Mouse (Mus musculus) midbrain, embryonic 15.5 days (tissue): ENCODE measurements at regions not wholly inside any gene's neighbourhood (a gene's known extent, or its start where the extent isn't known, plus 50 kb on each side); places are given as distances from the start of the nearest gene placed in this dataset.

ENCODE experiments used
- ATAC-seq: fragments of 200-750 bp; cut with Nextera tagmentation; replicated peaks from 2 replicates; pipeline ENCODE4 v1.8.0; 2017; ENCODE audit warnings: moderate TSS enrichment
- H3K27ac ChIP-seq: fragments of 300-500 bp; sonication (generic); 2 replicates; pipeline ENCODE4 v1.5.1; 2015; ENCODE audit warnings: mild to moderate bottlenecking, inconsistent platforms
- H3K27me3 ChIP-seq: fragments of 300-500 bp; sonication (generic); replicated peaks from 2 replicates; pipeline ENCODE4 v1.6.1; 2015; ENCODE audit warnings: inconsistent platforms
- H3K36me3 ChIP-seq: fragments of 300-500 bp; sonication (generic); replicated peaks from 2 replicates; pipeline ENCODE4 v1.6.1; 2015; ENCODE audit warnings: inconsistent platforms
- H3K4me1 ChIP-seq: fragments of 300-500 bp; sonication (generic); 2 replicates; pipeline ENCODE4 v1.6.1; 2015; ENCODE audit warnings: inconsistent platforms
- H3K4me2 ChIP-seq: fragments of 300-500 bp; sonication (generic); 2 replicates; pipeline ENCODE4 v1.6.1; 2015; ENCODE audit warnings: inconsistent platforms, mild to moderate bottlenecking, moderate library complexity
- H3K4me3 ChIP-seq: fragments of 300-500 bp; sonication (generic); 2 replicates; pipeline ENCODE4 v1.5.1; 2015; ENCODE audit warnings: mild to moderate bottlenecking, inconsistent platforms
- H3K9ac ChIP-seq: fragments of 300-500 bp; sonication (generic); 2 replicates; pipeline ENCODE4 v1.6.1; 2015; ENCODE audit warnings: mild to moderate bottlenecking, inconsistent platforms
- H3K9me3 ChIP-seq: fragments of 300-500 bp; sonication (generic); 2 replicates; pipeline ENCODE4 v1.6.1; 2016; ENCODE audit warnings: inconsistent platforms
- WGBS: fragments of 180-500 bp; shearing (Covaris S2); methylation state at CpG from one replicate; pipeline ENCODE4 v1.1.7; 2015; ENCODE audit warnings: mixed read lengths; 5-methylcytosine and 5-hydroxymethylcytosine counted together

DNA sequence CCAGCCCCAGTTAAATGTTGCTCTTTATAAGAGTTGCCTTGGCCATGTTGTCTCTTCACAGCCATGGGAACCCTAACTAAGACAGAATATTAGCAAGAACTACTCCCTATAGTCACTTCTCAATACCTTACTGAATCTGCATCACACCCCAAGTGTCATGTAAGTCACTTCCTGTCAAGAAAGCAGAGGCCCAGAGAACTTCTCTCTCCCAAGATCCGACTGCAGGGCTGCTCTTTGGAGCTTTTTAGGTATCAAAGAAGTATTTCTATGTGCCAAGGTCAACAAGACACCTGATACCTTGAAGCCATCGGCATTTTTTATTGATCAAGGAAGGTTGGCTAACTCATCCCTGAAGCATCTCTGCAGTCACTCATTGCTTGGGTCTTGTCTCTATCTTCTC, 72.0 kb upstream of the Rap1b start:
- ATAC-seq = no peak
- no peaks in the 10 kb centered on the region for H3K27me3 ChIP-seq
- no peaks in the 10 kb centered on the region for H3K4me1 ChIP-seq
- H3K4me2 ChIP-seq = no peak overlapping the region
- 88% methylated on average over 2 of the region's 2 CpGs for WGBS
- no peaks in the 10 kb centered on the region for H3K36me3 ChIP-seq
- no peak overlapping the region for H3K4me3 ChIP-seq
- H3K9ac ChIP-seq = no peak overlapping the region
- H3K27ac ChIP-seq = no peak overlapping the region
- no peaks in the 10 kb centered on the region for H3K9me3 ChIP-seq

DNA sequence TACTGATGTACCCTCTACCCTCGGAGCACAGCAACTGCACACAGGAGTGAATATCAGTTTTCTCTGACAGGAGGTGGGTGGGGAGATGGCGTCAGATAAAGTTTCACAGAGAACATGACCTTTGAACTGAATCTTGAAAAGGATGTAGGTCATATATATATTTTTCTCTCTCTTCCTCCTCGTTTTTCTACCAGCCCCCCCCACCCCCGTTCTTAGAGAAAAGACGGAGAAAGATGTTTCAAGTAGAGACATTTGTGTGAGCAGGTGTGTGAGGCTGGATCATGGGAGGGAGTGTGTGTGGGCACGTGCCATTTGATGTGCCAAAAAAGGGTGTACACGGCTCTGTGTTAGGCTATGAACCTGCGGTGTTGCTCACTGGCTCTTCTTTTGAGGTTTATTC, 72.8 kb upstream of the Rap1b start:
- no peaks in the 10 kb centered on the region for H3K36me3 ChIP-seq
- no peak overlapping the region for H3K9ac ChIP-seq
- H3K4me2 ChIP-seq = no peak overlapping the region
- no peaks in the 10 kb centered on the region for H3K9me3 ChIP-seq
- ATAC-seq = no peak
- no peaks in the 10 kb centered on the region for H3K27me3 ChIP-seq
- WGBS = 84% methylated on average over 8 of the region's 8 CpGs
- no peak overlapping the region for H3K4me3 ChIP-seq
- no peaks in the 10 kb centered on the region for H3K4me1 ChIP-seq
- no peak overlapping the region for H3K27ac ChIP-seq

DNA sequence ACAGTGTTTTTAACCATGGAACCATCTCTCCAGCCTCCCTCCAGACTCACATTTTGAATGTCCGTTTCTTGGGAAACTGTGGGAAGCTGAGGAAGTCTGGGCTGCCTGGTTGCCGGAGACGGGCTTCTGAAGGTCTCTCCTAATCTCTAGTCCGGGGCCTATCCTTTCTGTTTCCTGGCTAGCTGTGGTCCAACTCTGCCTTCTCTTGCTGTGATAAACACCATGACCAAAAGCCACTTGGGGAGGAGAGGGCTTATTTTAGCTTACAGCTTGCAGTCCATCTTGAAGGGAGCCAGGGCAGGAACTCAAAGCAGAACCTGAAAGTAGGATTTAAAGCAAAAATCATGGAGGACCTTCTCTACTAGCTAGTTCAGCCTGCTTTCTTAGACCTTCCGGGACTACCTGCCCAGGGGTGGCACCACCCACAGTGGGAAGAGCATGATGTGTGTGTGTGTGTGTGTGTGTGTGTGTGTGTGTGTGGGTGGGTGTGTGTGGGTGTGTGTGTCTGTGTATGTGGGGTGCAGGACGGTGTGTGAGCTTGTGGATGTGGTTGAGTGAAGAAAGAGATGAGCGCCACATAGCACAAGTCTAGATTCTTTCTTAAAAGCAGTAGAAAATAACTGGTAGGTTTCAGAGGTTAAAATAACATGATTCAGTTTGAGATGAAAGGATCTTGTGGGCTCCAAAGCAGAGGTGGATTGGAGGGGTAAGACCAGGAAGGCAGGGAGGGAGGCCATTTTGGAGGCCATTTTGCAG, 73.5 kb upstream of the Rap1b start:
- no peak overlapping the region for H3K27ac ChIP-seq

DNA sequence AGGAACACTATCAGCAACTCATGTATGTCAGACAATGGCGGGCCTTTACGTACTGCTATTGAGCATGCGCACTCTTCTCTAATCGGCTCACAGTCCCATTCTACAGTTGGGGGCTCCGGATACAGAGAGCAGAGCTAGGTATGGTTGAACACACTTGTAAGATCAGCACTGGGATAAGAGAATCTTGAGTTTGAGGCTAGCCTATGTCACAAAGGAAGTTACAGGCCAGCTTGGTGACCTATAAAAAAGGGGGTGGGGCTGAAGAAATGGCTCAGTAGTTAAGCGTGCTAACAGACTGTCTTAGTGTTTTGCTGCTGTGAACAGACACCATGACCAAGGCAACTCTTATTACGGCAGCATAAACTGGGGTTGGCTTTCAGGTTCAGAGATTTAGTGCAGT, 79.4 kb upstream of the Rap1b start:
- no peak overlapping the region for H3K4me2 ChIP-seq
- no peaks in the 10 kb centered on the region for H3K36me3 ChIP-seq
- no peaks in the 10 kb centered on the region for H3K27me3 ChIP-seq
- H3K27ac ChIP-seq = no peak overlapping the region
- H3K4me1 ChIP-seq = no peaks in the 10 kb centered on the region
- no peak for ATAC-seq
- H3K4me3 ChIP-seq = no peak overlapping the region
- WGBS = 95% methylated on average over 7 of the region's 7 CpGs
- H3K9ac ChIP-seq = no peak overlapping the region
- H3K9me3 ChIP-seq = no peaks in the 10 kb centered on the region

More for the DNA sequence above, 73.5 kb upstream of the Rap1b start:
- WGBS = 90% methylated on average over 7 of the region's 7 CpGs
- Histone ChIP-seq H3K4me3 (no peak overlapping the region), H3K4me1 (no peaks in the 10 kb centered on the region), H3K36me3 (no peaks in the 10 kb centered on the region), H3K27me3 (no peaks in the 10 kb centered on the region), H3K9me3 (no peaks in the 10 kb centered on the region), H3K4me2 (no peak overlapping the region), H3K9ac (no peak overlapping the region)
- no peak for ATAC-seq

DNA sequence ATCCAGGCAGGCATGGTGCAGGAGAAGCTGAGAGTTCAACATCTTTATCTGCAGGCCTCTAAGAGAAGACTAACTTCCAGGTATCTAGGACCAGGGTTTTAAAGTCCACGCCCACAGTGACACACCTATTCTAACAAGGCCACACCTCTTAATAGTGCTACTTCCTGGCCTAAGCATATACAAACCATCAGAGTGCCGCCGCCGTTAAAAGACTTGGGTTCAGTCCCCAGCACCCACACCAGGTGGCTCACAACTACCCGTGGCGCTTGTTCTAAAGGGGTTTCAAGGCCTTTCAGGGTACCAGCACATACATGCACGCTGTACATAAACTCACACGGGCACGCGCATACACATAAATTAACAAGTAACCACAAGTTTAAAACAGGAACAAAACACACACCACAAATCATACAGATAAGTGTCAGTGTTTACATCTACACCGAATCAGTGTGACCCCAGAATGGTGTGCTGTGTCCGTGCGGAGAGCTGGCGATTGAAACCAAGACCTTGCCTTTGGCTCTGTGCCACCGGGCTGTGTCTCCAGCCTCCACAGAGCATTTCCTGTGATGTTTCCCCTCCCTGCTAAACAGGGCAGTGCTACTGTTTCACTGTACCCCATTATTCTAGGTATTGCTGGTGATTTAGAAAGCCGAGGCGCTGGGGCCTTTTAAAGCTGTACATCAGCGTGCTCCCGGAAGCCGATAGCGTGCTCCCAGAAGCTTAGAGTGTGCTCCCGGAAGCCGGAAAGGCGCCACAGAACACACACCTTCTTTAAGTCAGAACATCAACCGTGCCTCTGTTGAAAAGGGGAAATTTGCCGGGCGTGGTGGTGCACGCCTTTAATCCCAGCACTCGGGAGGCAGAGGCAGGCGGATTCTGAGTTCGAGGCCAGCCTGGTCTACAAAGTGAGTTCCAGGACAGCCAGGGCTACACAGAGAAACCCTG, 80.0 kb upstream of the Rap1b start:
- Histone ChIP-seq H3K36me3 (no peaks in the 10 kb centered on the region), H3K4me1 (no peaks in the 10 kb centered on the region), H3K27me3 (no peaks in the 10 kb centered on the region), H3K9me3 (no peaks in the 10 kb centered on the region), H3K4me3 (no peak overlapping the region), H3K27ac (no peak overlapping the region), H3K4me2 (no peak overlapping the region), H3K9ac (no peak overlapping the region)
- no peak for ATAC-seq
- 95% methylated on average over 31 of the region's 31 CpGs for WGBS

DNA sequence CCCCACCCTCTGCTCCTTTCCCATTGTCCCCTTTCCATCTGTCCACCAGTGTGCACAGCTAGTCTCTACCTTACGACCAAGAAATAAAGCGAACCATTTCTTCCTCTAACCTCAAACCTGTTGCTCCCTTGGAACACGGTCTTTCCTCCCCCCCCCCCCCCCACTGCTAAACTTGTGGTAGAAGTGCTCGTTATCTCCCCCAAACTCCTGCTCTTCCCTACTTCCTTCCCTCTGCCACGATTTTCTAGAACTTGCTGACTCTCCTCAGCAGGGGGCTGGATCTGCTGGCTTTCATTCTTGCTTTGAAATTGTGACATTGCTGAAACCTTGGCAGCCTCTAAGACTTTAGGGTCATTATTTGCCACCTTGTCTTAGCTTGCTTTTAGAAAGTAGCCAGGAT, 83.2 kb upstream of the Rap1b start:
- 60% methylated on average over 4 of the region's 5 CpGs for WGBS
- no peaks in the 10 kb centered on the region for H3K9me3 ChIP-seq
- no peak overlapping the region for H3K9ac ChIP-seq
- H3K4me2 ChIP-seq = no peak overlapping the region
- H3K36me3 ChIP-seq = no peaks in the 10 kb centered on the region
- H3K27me3 ChIP-seq = no peaks in the 10 kb centered on the region
- no peak overlapping the region for H3K4me3 ChIP-seq
- H3K4me1 ChIP-seq = no peaks in the 10 kb centered on the region
- ATAC-seq = no peak
- H3K27ac ChIP-seq = no peak overlapping the region

DNA sequence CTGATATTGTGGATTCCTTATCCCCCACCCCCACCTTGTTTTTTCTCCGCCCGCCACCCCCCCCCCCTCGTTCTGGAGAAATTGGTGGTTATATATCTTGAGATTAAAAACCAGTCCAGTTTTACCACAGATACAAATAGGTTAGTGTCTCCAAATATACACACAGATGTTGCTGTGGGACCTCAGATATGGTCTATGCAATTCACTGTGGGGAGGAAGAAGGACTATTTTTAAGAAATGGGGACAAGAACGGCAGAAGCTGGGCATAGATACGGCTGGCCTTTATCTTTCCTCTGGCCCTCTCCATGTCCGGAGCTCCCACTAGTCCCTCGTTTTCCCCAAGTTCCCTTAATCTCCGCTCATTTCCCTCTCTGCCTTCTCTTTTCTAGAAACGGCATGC, 89.0 kb upstream of the Rap1b start:
- 71% methylated on average over 9 of the region's 9 CpGs for WGBS
- H3K9me3 ChIP-seq = no peaks in the 10 kb centered on the region
- H3K27ac ChIP-seq = no peak overlapping the region
- no peak for ATAC-seq
- no peaks in the 10 kb centered on the region for H3K36me3 ChIP-seq
- H3K4me3 ChIP-seq = no peak overlapping the region
- no peak overlapping the region for H3K4me2 ChIP-seq
- no peaks in the 10 kb centered on the region for H3K4me1 ChIP-seq
- H3K27me3 ChIP-seq = no peaks in the 10 kb centered on the region
- no peak overlapping the region for H3K9ac ChIP-seq

DNA sequence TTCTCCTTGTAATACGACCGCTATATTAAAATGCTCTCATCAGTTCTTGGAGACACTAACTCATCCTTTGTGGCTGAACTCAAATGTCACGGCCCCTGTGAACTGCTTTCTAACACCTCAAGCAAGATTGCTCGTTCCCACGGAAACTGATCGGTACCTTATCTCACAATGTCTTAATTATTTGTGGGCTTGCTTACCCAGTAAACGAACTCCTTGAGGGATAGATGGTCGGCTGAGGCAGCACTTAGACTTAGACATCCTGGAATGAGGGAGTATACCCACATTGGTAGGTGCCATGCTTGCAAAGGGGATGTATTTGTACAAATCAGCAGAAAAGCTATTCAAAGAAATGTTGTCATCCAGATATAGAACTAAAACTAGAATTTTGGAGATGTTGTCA, 92.9 kb upstream of the Rap1b start:
- Histone ChIP-seq H3K9ac (no peak overlapping the region), H3K4me1 (no peaks in the 10 kb centered on the region), H3K9me3 (no peaks in the 10 kb centered on the region), H3K4me2 (no peak overlapping the region), H3K27me3 (no peaks in the 10 kb centered on the region), H3K36me3 (no peaks in the 10 kb centered on the region), H3K27ac (no peak overlapping the region), H3K4me3 (no peak overlapping the region)
- WGBS = 56% methylated on average over 8 of the region's 8 CpGs
- ATAC-seq = no peak

DNA sequence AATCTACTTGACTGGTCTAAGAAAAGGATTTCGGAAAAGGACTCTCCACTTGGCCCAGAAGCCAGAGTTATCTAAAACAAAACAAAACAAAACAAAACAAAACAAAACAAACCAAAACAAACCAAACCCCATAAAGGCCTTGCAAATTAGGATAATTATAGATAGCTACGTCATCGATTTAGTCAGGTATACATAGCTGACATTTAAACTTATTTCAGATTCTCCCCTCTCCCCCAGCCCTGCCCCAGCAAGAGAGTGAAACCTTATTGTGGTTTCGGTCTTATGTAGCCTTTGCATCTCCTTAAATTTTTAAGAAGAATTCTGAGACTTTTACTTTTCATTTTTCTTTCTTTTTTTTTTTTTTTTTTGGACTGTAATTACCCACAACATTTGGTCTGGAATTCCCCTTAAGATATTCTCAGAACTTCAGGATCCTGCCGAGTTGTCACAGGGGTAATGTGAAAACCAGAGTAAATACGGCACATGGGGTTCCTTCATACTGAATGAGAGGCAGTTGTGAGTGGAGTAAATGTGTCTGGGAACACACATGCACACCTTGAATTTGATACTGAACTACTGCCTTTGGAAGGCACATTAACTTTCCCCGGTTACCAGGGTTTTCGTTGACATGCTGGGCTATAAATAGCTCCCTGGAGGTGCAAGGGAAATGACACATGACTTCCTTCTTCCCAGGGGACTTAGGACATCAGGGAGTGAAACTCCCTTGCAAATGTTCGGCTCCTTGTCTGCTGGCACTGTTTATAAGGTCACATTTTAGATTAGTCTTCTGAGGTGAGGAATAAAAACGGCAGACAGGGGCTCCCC, 94.8 kb upstream of the Rap1b start:
- Histone ChIP-seq H3K4me2 (no peak overlapping the region), H3K36me3 (no peaks in the 10 kb centered on the region), H3K9me3 (no peaks in the 10 kb centered on the region), H3K4me1 (no peaks in the 10 kb centered on the region), H3K27me3 (no peaks in the 10 kb centered on the region), H3K9ac (no peak overlapping the region), H3K4me3 (no peak overlapping the region), H3K27ac (peak overlapping the region; percentile 27; the same call in 1 of the 2 replicates)
- WGBS = 66% methylated on average over 10 of the region's 10 CpGs
- ATAC-seq = no peak

DNA sequence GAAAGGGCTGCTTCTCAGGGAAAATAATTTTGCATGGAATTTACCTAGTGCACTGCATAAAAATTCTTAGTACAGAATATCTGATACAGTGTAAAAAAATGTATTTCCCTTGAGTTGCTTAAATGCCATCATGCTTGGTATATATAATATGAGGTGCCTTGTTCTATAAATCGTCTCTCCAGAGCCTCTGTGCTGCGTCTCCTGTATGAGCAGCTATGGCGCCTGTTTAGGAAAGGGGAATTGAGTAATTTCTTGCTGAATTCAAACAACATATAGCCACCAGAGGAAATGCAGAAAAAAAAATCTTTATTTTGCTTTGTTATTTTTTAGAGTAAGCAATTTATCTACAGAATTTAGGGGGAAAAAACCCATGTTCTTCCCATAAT, 95.4 kb upstream of the Rap1b start:
- Histone ChIP-seq H3K4me1 (no peaks in the 10 kb centered on the region), H3K4me2 (no peak overlapping the region), H3K27me3 (no peaks in the 10 kb centered on the region), H3K36me3 (no peaks in the 10 kb centered on the region), H3K9ac (no peak overlapping the region), H3K9me3 (no peaks in the 10 kb centered on the region), H3K27ac (peak overlapping the region; percentile 27; the same call in 1 of the 2 replicates), H3K4me3 (no peak overlapping the region)
- ATAC-seq = no peak
- WGBS = 71% methylated on average over 3 of the region's 3 CpGs

DNA sequence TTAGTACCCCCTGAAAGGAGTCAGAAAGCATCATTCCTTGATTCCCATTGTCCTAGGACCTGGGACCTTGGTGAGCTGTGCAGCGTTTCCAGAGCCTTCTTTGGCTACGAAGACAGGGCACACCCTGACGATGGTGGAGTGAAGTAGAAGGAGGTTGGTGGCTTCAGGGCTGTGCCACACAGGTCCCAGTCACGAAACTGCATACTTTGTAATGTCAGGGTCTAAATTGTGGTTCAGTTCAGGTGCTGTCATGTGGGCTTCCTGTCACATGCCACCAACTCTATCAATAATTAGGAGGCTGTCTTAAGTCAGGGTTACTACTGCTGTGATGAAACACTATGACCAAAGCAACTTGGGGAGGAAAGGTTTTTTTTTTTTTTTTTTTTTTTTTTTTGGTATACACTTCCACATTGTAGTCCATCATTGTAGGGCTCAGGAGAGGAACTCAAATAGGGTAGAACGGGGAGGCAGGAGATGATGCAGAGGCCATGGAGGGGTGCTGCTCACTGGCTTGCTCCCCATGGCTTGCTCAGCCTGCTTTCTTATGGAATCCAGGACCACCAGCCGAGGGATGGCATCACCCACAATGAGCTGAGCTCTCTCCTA, 98.0 kb upstream of the Rap1b start:
- no peaks in the 10 kb centered on the region for H3K36me3 ChIP-seq
- no peaks in the 10 kb centered on the region for H3K4me1 ChIP-seq
- no peaks in the 10 kb centered on the region for H3K9me3 ChIP-seq
- H3K4me2 ChIP-seq = no peak overlapping the region
- no peak overlapping the region for H3K4me3 ChIP-seq
- no peaks in the 10 kb centered on the region for H3K27me3 ChIP-seq
- no peak for ATAC-seq
- 87% methylated on average over 6 of the region's 6 CpGs for WGBS
- no peak overlapping the region for H3K9ac ChIP-seq
- no peak overlapping the region for H3K27ac ChIP-seq

DNA sequence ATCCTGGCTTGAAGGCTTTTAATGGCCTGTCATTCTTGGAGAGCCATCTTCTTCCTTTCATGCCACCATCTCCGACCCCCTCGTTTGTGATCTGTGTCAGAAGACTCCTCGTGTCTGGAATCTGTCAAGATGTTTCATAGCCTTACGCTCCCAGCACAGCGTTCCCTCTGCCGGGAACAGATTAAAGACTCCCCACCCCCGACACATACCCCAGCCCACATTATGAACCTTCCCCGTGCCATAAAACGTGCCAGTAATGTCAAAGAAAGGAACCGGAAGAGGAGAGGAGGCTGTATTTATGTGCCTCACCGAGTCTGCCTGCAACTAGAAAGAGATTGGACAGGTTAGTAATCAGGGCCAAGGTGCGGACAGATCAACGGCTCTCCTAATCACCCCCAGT, 101.4 kb upstream of the Rap1b start:
- Histone ChIP-seq H3K9me3 (no peaks in the 10 kb centered on the region), H3K9ac (no peak overlapping the region), H3K27me3 (no peaks in the 10 kb centered on the region), H3K4me3 (no peak overlapping the region), H3K27ac (no peak overlapping the region), H3K4me1 (no peaks in the 10 kb centered on the region), H3K4me2 (no peak overlapping the region), H3K36me3 (no peaks in the 10 kb centered on the region)
- WGBS = 67% methylated on average over 13 of the region's 13 CpGs
- no peak for ATAC-seq
